Mouse (Mus musculus) lung, embryonic 16.5 days (tissue): ENCODE results near the gene Epm2a. TPM values are rescaled to one million over a fixed set of nuclear protein-coding genes. Genes with fewer than 3 reads are reported as not detected.
A peak's percentile ranks its signal among the peaks of the same experiment; 100 is the strongest.

Experiments used
- ATAC-seq: fragments of 200-750 bp; cut with Nextera tagmentation; 2 replicates; pipeline ENCODE4 v1.8.0; 2017; ENCODE audit warnings: low read depth, mild to moderate bottlenecking, moderate library complexity
- H3K27ac ChIP-seq: fragments of 300-500 bp; sonication (generic); 2 replicates; pipeline ENCODE4 v1.5.1; 2014; ENCODE audit warnings: mild to moderate bottlenecking, control low read depth, low read length
- H3K27me3 ChIP-seq: fragments of 300-500 bp; sonication (generic); 2 replicates; pipeline ENCODE4 v1.6.1; 2014; ENCODE audit warnings: low read depth, low read length, mixed read lengths; ENCODE audit not compliant: control insufficient read depth, insufficient read depth
- H3K36me3 ChIP-seq: fragments of 300-500 bp; sonication (generic); 2 replicates; pipeline ENCODE4 v1.6.1; 2014; ENCODE audit warnings: low read length; ENCODE audit not compliant: control insufficient read depth, insufficient read depth
- H3K4me1 ChIP-seq: fragments of 300-500 bp; sonication (generic); replicated peaks from 2 replicates; pipeline ENCODE4 v1.6.1; 2014; ENCODE audit warnings: low read length, mixed read lengths; ENCODE audit not compliant: control insufficient read depth, insufficient read depth
- H3K4me2 ChIP-seq: fragments of 300-500 bp; sonication (generic); 2 replicates; pipeline ENCODE4 v1.6.1; 2014; ENCODE audit warnings: low read depth, low read length, control low read depth
- H3K4me3 ChIP-seq: fragments of 300-500 bp; sonication (generic); 2 replicates; pipeline ENCODE4 v1.5.1; 2014; ENCODE audit warnings: mild to moderate bottlenecking, low read length, control low read depth
- H3K9ac ChIP-seq: fragments of 300-500 bp; sonication (generic); 2 replicates; pipeline ENCODE4 v1.6.1; 2014; ENCODE audit warnings: low read length, control low read depth
- H3K9me3 ChIP-seq: fragments of 300-500 bp; sonication (generic); 2 replicates; pipeline ENCODE4 v1.6.1; 2016; ENCODE audit warnings: low read length; ENCODE audit not compliant: control insufficient read depth
- WGBS: fragments of 180-500 bp; shearing (Covaris S2); extraction: QIAGEN DNeasy Blood & Tissue Kit; methylation state at CpG from one replicate; pipeline ENCODE4 v1.1.7; 2014; 5-methylcytosine and 5-hydroxymethylcytosine counted together
- polyA plus RNA-seq: library from polyadenylated mRNA; unstranded; fragments of >200 nt; fragmentation: Nextera tagmentation; extraction: Ambion mirVana; gene quantifications from 2 replicates; pipeline ENCODE4 v1.2.1, GENCODE M21; 2015

Epm2a gene
- polyA plus RNA-seq, 1 experiment from 2014 or later: 0.35 TPM

GRCm38 (mm10) chr10:11410926-11411325 is 67.7 kb downstream of the Epm2a start:
- 79% methylated on average over 5 of the region's 5 CpGs for WGBS

DNA sequence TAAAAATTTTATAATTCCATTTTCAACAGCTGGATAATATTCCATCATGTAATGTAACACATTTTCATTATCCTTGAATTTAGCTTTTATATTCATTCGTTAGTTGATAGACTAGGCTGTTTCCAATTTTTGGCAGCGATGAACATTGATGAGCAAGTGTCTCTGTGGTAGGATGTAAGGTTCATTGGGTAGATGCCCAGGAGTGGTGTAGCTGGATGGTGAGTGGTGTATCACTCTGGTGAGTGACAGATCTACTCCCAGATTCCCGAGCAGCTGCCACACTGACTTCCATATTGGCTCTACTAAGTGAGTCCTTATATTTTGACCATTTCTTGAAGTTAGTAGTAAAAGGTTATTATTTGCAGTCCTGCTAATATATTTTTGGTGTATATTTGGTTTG is 76.9 kb downstream of the Epm2a start:
- H3K9me3 ChIP-seq: no peaks in the 10 kb centered on the region

More at GRCm38 (mm10) chr10:11410926-11411325, 67.7 kb downstream of the Epm2a start:
- H3K36me3 ChIP-seq: no peaks in the 10 kb centered on the region
- no peaks in the 10 kb centered on the region for H3K9me3 ChIP-seq
- H3K4me3 ChIP-seq: no peak overlapping the region
- H3K4me2 ChIP-seq: no peak overlapping the region
- no peak for ATAC-seq
- H3K27me3 ChIP-seq: no peaks in the 10 kb centered on the region
- H3K4me1 ChIP-seq: no peaks in the 10 kb centered on the region
- H3K9ac ChIP-seq: no peak overlapping the region
- no peak overlapping the region for H3K27ac ChIP-seq

DNA sequence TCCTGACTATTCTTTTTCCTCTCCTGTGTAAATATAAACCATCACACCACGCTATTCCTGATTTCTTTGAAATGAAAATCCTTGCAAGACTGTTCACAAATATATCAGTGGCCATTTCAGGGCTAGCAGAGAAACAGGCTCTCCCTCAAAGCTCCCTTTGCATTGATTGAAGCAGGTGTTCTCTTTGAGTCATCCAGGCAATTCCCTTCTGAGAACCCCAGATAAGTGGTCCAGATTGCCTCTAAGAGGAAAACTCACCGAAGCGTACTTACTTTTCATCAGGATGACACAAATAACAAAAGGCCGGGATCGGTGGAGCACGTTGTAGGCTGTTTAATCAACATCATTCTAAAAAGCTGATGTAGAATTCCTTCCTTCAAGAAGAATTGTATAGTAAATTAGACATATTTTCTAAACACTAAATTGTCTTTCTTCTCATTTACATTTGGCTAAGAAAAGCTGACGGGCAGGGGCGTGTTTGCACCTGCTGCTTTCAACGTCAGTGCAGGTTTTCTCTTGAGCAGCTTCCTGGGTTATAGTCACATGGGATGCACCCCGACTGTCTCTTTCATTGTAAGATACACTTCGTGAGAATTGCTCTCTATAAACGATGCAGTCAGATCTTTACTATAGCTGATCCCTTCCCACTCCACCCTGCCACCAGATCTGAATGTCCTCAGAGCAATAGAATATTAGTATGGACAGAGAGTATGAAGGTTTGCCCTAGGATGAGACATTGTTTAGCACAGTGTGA is 86.0 kb downstream of the Epm2a start:
- Histone ChIP-seq H3K36me3 (no peaks in the 10 kb centered on the region), H3K9ac (no peak overlapping the region), H3K4me2 (no peak overlapping the region), H3K27ac (no peak overlapping the region), H3K4me3 (no peak overlapping the region), H3K27me3 (no peaks in the 10 kb centered on the region), H3K9me3 (no peaks in the 10 kb centered on the region), H3K4me1 (no peaks in the 10 kb centered on the region)
- 87% methylated on average over 12 of the region's 12 CpGs for WGBS
- ATAC-seq: no peak

More for the DNA sequence above, 76.9 kb downstream of the Epm2a start:
- no peak overlapping the region for H3K9ac ChIP-seq
- no peak for ATAC-seq
- H3K4me2 ChIP-seq: no peak overlapping the region
- no peak overlapping the region for H3K27ac ChIP-seq
- 89% methylated on average over 3 of the region's 3 CpGs for WGBS
- H3K4me3 ChIP-seq: no peak overlapping the region
- no peaks in the 10 kb centered on the region for H3K27me3 ChIP-seq
- no peaks in the 10 kb centered on the region for H3K4me1 ChIP-seq
- H3K36me3 ChIP-seq: no peaks in the 10 kb centered on the region

- Histone ChIP-seq H3K36me3 (no peaks in the 10 kb centered on the region), H3K9me3 (no peaks in the 10 kb centered on the region), H3K27me3 (no peaks in the 10 kb centered on the region), H3K4me1 (no peaks in the 10 kb centered on the region), H3K27ac (no peak overlapping the region), H3K4me3 (no peak overlapping the region), H3K9ac (no peak overlapping the region), H3K4me2 (no peak overlapping the region)
- no peak for ATAC-seq
- WGBS: 51% methylated on average over 1 of the region's 1 CpGs
Measured at GRCm38 (mm10) chr10:11436961-11437360, 93.8 kb downstream of the Epm2a start.

GRCm38 (mm10) chr10:11438461-11438860 is 95.3 kb downstream of the Epm2a start:
- no peak overlapping the region for H3K27ac ChIP-seq
- no peaks in the 10 kb centered on the region for H3K9me3 ChIP-seq
- no peaks in the 10 kb centered on the region for H3K4me1 ChIP-seq
- H3K36me3 ChIP-seq: no peaks in the 10 kb centered on the region
- H3K27me3 ChIP-seq: no peaks in the 10 kb centered on the region
- no peak overlapping the region for H3K4me3 ChIP-seq
- H3K4me2 ChIP-seq: no peak overlapping the region
- WGBS: 93% methylated on average over 10 of the region's 10 CpGs
- ATAC-seq: no peak
- H3K9ac ChIP-seq: no peak overlapping the region

DNA sequence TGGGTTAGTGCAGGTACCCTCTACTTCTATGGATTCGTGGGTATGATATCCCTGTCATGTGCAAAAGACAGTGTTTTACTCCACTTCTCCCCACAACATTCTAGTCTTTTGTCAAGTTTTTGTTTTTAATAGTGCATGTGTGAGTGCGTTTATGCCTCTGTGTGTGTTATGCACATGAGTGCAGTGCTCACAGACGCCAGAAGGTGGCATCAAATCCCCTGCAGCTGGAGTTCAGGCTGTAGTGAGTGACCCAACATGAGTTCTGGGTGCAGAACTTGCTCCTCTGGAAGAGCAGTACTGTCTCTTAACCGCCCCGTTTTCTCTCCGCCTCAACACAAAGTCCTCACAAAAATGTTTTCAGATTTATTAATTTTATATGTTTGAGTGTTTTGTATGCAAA is 96.1 kb downstream of the Epm2a start:
- no peak overlapping the region for H3K4me2 ChIP-seq
- H3K4me3 ChIP-seq: no peak overlapping the region
- no peaks in the 10 kb centered on the region for H3K27me3 ChIP-seq
- H3K9me3 ChIP-seq: no peaks in the 10 kb centered on the region
- WGBS: 84% methylated on average over 6 of the region's 6 CpGs
- H3K36me3 ChIP-seq: no peaks in the 10 kb centered on the region
- no peak overlapping the region for H3K27ac ChIP-seq
- no peak for ATAC-seq
- no peaks in the 10 kb centered on the region for H3K4me1 ChIP-seq
- no peak overlapping the region for H3K9ac ChIP-seq

- Histone ChIP-seq H3K4me2 (peak overlapping the region; percentile 23; the same call in 1 of the 2 replicates), H3K9me3 (no peaks in the 10 kb centered on the region), H3K27me3 (no peaks in the 10 kb centered on the region), H3K36me3 (no peaks in the 10 kb centered on the region), H3K4me3 (no peak overlapping the region), H3K27ac (no peak overlapping the region), H3K9ac (no peak overlapping the region), H3K4me1 (no peaks in the 10 kb centered on the region)
- WGBS: 30% methylated on average over 23 of the region's 23 CpGs
- ATAC-seq: peak; percentile 67
Measured at GRCm38 (mm10) chr10:11449556-11450305, 106.5 kb downstream of the Epm2a start.

GRCm38 (mm10) chr10:11452537-11452936 is 109.3 kb downstream of the Epm2a start:
- H3K27ac ChIP-seq: no peak overlapping the region
- no peaks in the 10 kb centered on the region for H3K27me3 ChIP-seq
- no peak overlapping the region for H3K9ac ChIP-seq
- 83% methylated on average over 2 of the region's 2 CpGs for WGBS
- H3K4me2 ChIP-seq: no peak overlapping the region
- H3K36me3 ChIP-seq: no peaks in the 10 kb centered on the region
- H3K4me3 ChIP-seq: no peak overlapping the region
- ATAC-seq: no peak
- no peaks in the 10 kb centered on the region for H3K4me1 ChIP-seq
- H3K9me3 ChIP-seq: no peaks in the 10 kb centered on the region

GRCm38 (mm10) chr10:11457445-11457844 is 114.2 kb downstream of the Epm2a start:
- 45% methylated on average over 1 of the region's 1 CpGs for WGBS
- Histone ChIP-seq H3K9ac (no peak overlapping the region), H3K4me1 (no peaks in the 10 kb centered on the region), H3K27ac (no peak overlapping the region), H3K4me2 (no peak overlapping the region), H3K36me3 (no peaks in the 10 kb centered on the region), H3K27me3 (no peaks in the 10 kb centered on the region), H3K4me3 (no peak overlapping the region), H3K9me3 (no peaks in the 10 kb centered on the region)
- ATAC-seq: no peak
